Mouse (Mus musculus): Measurements from ENCODE around the gene Rasgrf2. TPM values are rescaled to one million over a fixed set of nuclear protein-coding genes. Genes with fewer than 3 reads are reported as not detected.

Rasgrf2 gene
- polyA plus RNA-seq, 1 experiment from 2014 or later: 1.4 TPM

GRCm38 (mm10) chr13:92029666-92030065 lies 101.8 kb downstream of the Rasgrf2 start:
- Histone ChIP-seq H3K9ac (no peak overlapping the region), H3K4me1 (replicated peaks) (no peaks in the 10 kb centered on the region), H3K27me3 (no peaks in the 10 kb centered on the region), H3K27ac (replicated peaks) (no peak overlapping the region), H3K4me3 (no peak overlapping the region), H3K36me3 (no peaks in the 10 kb centered on the region), H3K9me3 (no peaks in the 10 kb centered on the region), H3K4me2 (no peak overlapping the region)
- ATAC-seq (ENCODE audit: low read depth): no peak
- 88% methylated on average over 3 of the region's 3 CpGs for WGBS

- no peaks in the 10 kb centered on the region for H3K9me3 ChIP-seq
- WGBS: 89% methylated on average over 5 of the region's 5 CpGs
Measured at GRCm38 (mm10) chr13:92027951-92028350, 103.5 kb downstream of the Rasgrf2 start.

GRCm38 (mm10) chr13:92026651-92027050 lies 104.8 kb downstream of the Rasgrf2 start:
- ATAC-seq (ENCODE audit: low read depth): no peak
- WGBS: 74% methylated on average over 2 of the region's 2 CpGs

More at GRCm38 (mm10) chr13:92027951-92028350, 103.5 kb downstream of the Rasgrf2 start:
- no peak overlapping the region for H3K4me2 ChIP-seq
- no peak overlapping the region for H3K9ac ChIP-seq
- H3K36me3 ChIP-seq: no peaks in the 10 kb centered on the region
- H3K27ac ChIP-seq (replicated peaks): no peak overlapping the region
- no peak for ATAC-seq (ENCODE audit: low read depth)
- H3K27me3 ChIP-seq: no peaks in the 10 kb centered on the region
- H3K4me3 ChIP-seq: no peak overlapping the region
- no peaks in the 10 kb centered on the region for H3K4me1 ChIP-seq (replicated peaks)

GRCm38 (mm10) chr13:92025124-92025523 lies 106.3 kb downstream of the Rasgrf2 start:
- no peak overlapping the region for H3K9ac ChIP-seq

More at GRCm38 (mm10) chr13:92026651-92027050, 104.8 kb downstream of the Rasgrf2 start:
- no peak overlapping the region for H3K4me2 ChIP-seq
- H3K9me3 ChIP-seq: no peaks in the 10 kb centered on the region
- no peak overlapping the region for H3K4me3 ChIP-seq
- no peaks in the 10 kb centered on the region for H3K4me1 ChIP-seq (replicated peaks)
- no peak overlapping the region for H3K9ac ChIP-seq
- H3K36me3 ChIP-seq: no peaks in the 10 kb centered on the region
- H3K27me3 ChIP-seq: no peaks in the 10 kb centered on the region
- no peak overlapping the region for H3K27ac ChIP-seq (replicated peaks)

GRCm38 (mm10) chr13:92022202-92022601 lies 109.3 kb downstream of the Rasgrf2 start:
- Histone ChIP-seq H3K4me3 (no peak overlapping the region), H3K4me1 (replicated peaks) (no peaks in the 10 kb centered on the region), H3K27me3 (no peaks in the 10 kb centered on the region), H3K9me3 (no peaks in the 10 kb centered on the region), H3K27ac (replicated peaks) (no peak overlapping the region), H3K9ac (no peak overlapping the region), H3K36me3 (no peaks in the 10 kb centered on the region), H3K4me2 (no peak overlapping the region)
- 88% methylated on average over 10 of the region's 10 CpGs for WGBS
- ATAC-seq (ENCODE audit: low read depth): no peak

More at GRCm38 (mm10) chr13:92025124-92025523, 106.3 kb downstream of the Rasgrf2 start:
- Histone ChIP-seq H3K4me2 (no peak overlapping the region), H3K4me3 (no peak overlapping the region), H3K36me3 (no peaks in the 10 kb centered on the region), H3K27ac (replicated peaks) (no peak overlapping the region), H3K27me3 (no peaks in the 10 kb centered on the region), H3K4me1 (replicated peaks) (no peaks in the 10 kb centered on the region), H3K9me3 (no peaks in the 10 kb centered on the region)
- 90% methylated on average over 3 of the region's 3 CpGs for WGBS
- no peak for ATAC-seq (ENCODE audit: low read depth)

GRCm38 (mm10) chr13:91996929-91997328 lies 134.5 kb downstream of the Rasgrf2 start:
- H3K27ac ChIP-seq (replicated peaks): no peak overlapping the region

GRCm38 (mm10) chr13:91991412-91991811 lies 140.0 kb downstream of the Rasgrf2 start:
- no peaks in the 10 kb centered on the region for H3K27me3 ChIP-seq
- H3K4me3 ChIP-seq: no peak overlapping the region
- no peaks in the 10 kb centered on the region for H3K4me1 ChIP-seq (replicated peaks)
- no peaks in the 10 kb centered on the region for H3K36me3 ChIP-seq
- no peak for ATAC-seq (ENCODE audit: low read depth)
- no peaks in the 10 kb centered on the region for H3K9me3 ChIP-seq
- no peak overlapping the region for H3K27ac ChIP-seq (replicated peaks)
- H3K9ac ChIP-seq: no peak overlapping the region
- WGBS: 88% methylated on average over 2 of the region's 2 CpGs
- no peak overlapping the region for H3K4me2 ChIP-seq

More at GRCm38 (mm10) chr13:91996929-91997328, 134.5 kb downstream of the Rasgrf2 start:
- H3K9me3 ChIP-seq: no peaks in the 10 kb centered on the region
- H3K36me3 ChIP-seq: no peaks in the 10 kb centered on the region
- H3K4me1 ChIP-seq (replicated peaks): no peaks in the 10 kb centered on the region
- no peaks in the 10 kb centered on the region for H3K27me3 ChIP-seq
- no peak overlapping the region for H3K9ac ChIP-seq
- H3K4me2 ChIP-seq: no peak overlapping the region
- ATAC-seq (ENCODE audit: low read depth): no peak
- 73% methylated on average over 3 of the region's 3 CpGs for whole genome bisulfite sequencing
- H3K4me3 ChIP-seq: no peak overlapping the region

GRCm38 (mm10) chr13:91990709-91991284 lies 140.7 kb downstream of the Rasgrf2 start:
- no peaks in the 10 kb centered on the region for H3K27me3 ChIP-seq
- H3K4me1 ChIP-seq (replicated peaks): peaks cover 5% of the 10 kb centered on the region
- H3K4me3 ChIP-seq: no peak overlapping the region
- no peak overlapping the region for H3K4me2 ChIP-seq
- H3K27ac ChIP-seq (replicated peaks): no peak overlapping the region
- no peaks in the 10 kb centered on the region for H3K9me3 ChIP-seq
- WGBS: 83% methylated on average over 6 of the region's 6 CpGs
- H3K36me3 ChIP-seq: no peaks in the 10 kb centered on the region
- ATAC-seq (ENCODE audit: low read depth): no peak
- no peak overlapping the region for H3K9ac ChIP-seq

- H3K36me3 ChIP-seq: no peaks in the 10 kb centered on the region
- H3K4me1 ChIP-seq (replicated peaks): peaks cover 7% of the 10 kb centered on the region
- H3K27ac ChIP-seq (replicated peaks): no peak overlapping the region
- no peak for ATAC-seq (ENCODE audit: low read depth)
- H3K27me3 ChIP-seq: no peaks in the 10 kb centered on the region
- H3K9ac ChIP-seq: no peak overlapping the region
- WGBS: 86% methylated on average over 7 of the region's 7 CpGs
- no peaks in the 10 kb centered on the region for H3K9me3 ChIP-seq
- no peak overlapping the region for H3K4me3 ChIP-seq
- H3K4me2 ChIP-seq: no peak overlapping the region
Measured at GRCm38 (mm10) chr13:91988378-91988777, 143.1 kb downstream of the Rasgrf2 start.

GRCm38 (mm10) chr13:91986958-91987357 lies 144.5 kb downstream of the Rasgrf2 start:
- no peak overlapping the region for H3K4me2 ChIP-seq
- no peak overlapping the region for H3K27ac ChIP-seq (replicated peaks)
- H3K4me1 ChIP-seq (replicated peaks): peaks cover 7% of the 10 kb centered on the region
- ATAC-seq (ENCODE audit: low read depth): no peak
- H3K36me3 ChIP-seq: no peaks in the 10 kb centered on the region
- H3K27me3 ChIP-seq: no peaks in the 10 kb centered on the region
- no peak overlapping the region for H3K4me3 ChIP-seq
- no peaks in the 10 kb centered on the region for H3K9me3 ChIP-seq
- H3K9ac ChIP-seq: no peak overlapping the region
- WGBS: 90% methylated on average over 6 of the region's 6 CpGs

- no peaks in the 10 kb centered on the region for H3K36me3 ChIP-seq
- H3K9me3 ChIP-seq: no peaks in the 10 kb centered on the region
- no peak overlapping the region for H3K9ac ChIP-seq
- H3K27ac ChIP-seq (replicated peaks): no peak overlapping the region
- no peaks in the 10 kb centered on the region for H3K27me3 ChIP-seq
- H3K4me1 ChIP-seq (replicated peaks): peaks cover 7% of the 10 kb centered on the region
- WGBS: 45% methylated on average over 7 of the region's 7 CpGs
- ATAC-seq (ENCODE audit: low read depth): peak; percentile 90
- H3K4me2 ChIP-seq: no peak overlapping the region
- H3K4me3 ChIP-seq: no peak overlapping the region
Measured at GRCm38 (mm10) chr13:91985915-91986589, 145.4 kb downstream of the Rasgrf2 start.

- Histone ChIP-seq H3K9ac (no peak overlapping the region), H3K4me3 (no peak overlapping the region), H3K4me2 (no peak overlapping the region), H3K9me3 (no peaks in the 10 kb centered on the region), H3K27me3 (no peaks in the 10 kb centered on the region), H3K36me3 (no peaks in the 10 kb centered on the region), H3K27ac (replicated peaks) (no peak overlapping the region), H3K4me1 (replicated peaks) (peaks cover 7% of the 10 kb centered on the region)
- ATAC-seq (ENCODE audit: low read depth): no peak
Measured at GRCm38 (mm10) chr13:91985019-91985418, 146.4 kb downstream of the Rasgrf2 start.

- 92% methylated on average over 3 of the region's 3 CpGs for WGBS
- ATAC-seq (ENCODE audit: low read depth): no peak
- no peak overlapping the region for H3K4me3 ChIP-seq
Measured at GRCm38 (mm10) chr13:91982080-91982479, 149.4 kb downstream of the Rasgrf2 start.

More at GRCm38 (mm10) chr13:91982080-91982479, 149.4 kb downstream of the Rasgrf2 start:
- no peaks in the 10 kb centered on the region for H3K27me3 ChIP-seq
- H3K4me1 ChIP-seq (replicated peaks): peaks cover 7% of the 10 kb centered on the region
- H3K9ac ChIP-seq: no peak overlapping the region
- H3K27ac ChIP-seq (replicated peaks): no peak overlapping the region
- no peaks in the 10 kb centered on the region for H3K9me3 ChIP-seq
- H3K36me3 ChIP-seq: no peaks in the 10 kb centered on the region
- H3K4me2 ChIP-seq: no peak overlapping the region

Data from neural tube, embryonic 13.5 days (tissue).